Mouse (Mus musculus) fat pad, adult 2 months (tissue): ENCODE results near the gene Ramp1.

Source experiments
- DNase-seq: peaks from one replicate; pipeline ENCODE4 v3.0.0-alpha.2; 2011; ENCODE audit warnings: low read depth, low spot score; ENCODE audit errors: extremely low read depth

The Ramp1 gene

DNA sequence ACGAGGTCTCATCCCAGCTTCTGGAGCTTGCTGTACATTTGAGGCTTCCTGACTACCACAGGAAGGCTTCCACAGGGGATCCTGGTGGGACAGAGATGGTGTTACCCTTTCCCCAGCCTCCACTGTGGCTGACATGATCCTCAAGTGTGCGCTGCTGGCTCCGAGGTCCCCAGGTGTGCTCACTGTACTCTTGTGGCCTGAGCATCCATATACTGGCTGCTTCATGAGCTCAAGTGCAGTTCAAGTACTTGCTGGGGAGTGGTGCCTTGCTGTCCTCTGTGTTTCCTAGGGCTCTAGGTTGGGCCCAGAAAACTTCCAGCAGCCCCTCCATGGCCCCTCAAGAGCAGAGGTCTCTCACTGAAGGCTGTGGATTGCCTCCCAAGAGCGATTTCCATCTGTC is 14.1 kb downstream of the Ramp1 start:
- no peak for DNase-seq

DNA sequence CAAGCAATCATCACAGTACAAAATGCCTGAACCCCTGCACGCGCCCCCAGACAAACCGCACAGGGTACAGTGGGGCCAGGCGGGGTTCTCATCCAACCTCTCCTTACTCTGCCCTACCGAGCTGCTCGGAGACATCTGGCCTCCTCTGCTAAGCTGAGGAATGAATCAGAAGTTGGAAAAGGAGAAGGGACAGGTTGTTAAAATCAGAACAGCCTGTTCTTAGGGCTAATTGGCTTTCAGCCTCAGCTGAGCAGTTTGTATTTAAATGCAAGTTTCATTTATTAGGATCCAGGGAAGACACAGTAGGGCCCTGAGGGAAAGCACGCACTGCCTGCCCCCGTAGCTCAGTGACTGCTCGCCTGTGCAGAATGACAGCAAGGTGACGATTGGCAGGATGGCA is 20.2 kb downstream of the Ramp1 start:
- DNase-seq: no peak

DNA sequence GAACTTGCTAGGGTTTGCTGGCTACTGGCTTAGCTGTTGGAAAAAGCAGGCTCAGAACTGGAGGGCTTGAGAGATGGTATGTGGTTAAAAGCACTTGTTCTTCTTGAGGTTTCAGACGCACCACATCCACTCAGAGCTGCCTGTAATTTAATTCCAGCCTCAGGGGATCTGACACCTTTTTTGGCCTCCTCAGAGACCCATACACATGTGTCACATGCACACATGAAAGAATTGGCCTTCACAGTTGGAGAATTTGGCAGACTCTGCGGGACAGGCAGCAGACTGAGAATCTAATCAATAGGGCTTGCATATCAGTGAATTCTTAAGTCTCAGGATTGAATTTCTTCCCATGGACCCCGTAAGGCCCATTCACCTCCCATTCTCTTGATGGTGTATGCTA is 21.5 kb downstream of the Ramp1 start:
- DNase-seq: no peak

DNA sequence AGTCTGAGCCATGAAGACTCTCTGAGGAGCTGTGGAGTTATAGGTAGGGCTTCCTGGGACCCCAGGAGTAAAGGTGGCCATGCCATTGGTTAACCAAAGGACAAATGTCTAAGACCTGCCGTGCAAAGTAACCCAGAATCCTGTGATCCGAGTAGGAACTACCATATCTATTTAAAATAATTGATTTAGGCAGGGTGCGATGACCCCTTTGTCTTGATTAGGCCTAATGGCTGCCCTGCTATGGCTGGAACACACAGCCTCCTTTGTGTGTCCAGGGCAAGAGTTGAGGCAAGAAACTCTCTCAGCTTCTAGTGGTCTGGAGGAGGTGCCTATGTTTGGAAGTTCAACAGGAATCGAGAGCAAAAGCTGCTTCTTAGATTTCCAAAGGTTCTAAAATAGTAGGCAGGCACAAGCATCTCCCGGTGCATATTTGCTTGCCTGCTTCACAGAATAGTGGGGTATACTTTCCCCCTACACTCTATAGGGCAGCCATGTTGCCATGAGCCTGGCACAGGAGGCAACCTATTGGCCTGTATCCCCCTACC is 24.7 kb downstream of the Ramp1 start:
- no peak for DNase-seq

DNA sequence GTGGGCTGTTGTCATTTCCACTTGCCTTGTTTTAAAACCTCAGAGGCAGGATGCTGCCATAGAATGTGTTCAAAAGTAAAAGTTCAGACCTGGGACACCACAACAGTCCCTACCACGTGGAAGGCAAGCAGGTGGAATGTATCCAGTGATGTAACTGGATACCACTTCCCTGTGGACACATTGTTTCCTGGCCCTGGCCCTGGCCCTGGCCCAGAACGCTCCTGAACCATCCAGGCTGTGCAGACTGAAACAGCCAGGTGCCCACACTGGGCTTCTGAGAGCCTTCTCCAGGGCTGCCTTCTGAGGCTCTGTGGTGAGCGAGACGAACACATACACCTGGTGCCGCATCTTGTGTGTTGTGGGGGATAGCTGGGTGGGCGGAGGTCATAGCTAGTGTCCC is 26.0 kb downstream of the Ramp1 start:
- DNase-seq: no peak

DNA sequence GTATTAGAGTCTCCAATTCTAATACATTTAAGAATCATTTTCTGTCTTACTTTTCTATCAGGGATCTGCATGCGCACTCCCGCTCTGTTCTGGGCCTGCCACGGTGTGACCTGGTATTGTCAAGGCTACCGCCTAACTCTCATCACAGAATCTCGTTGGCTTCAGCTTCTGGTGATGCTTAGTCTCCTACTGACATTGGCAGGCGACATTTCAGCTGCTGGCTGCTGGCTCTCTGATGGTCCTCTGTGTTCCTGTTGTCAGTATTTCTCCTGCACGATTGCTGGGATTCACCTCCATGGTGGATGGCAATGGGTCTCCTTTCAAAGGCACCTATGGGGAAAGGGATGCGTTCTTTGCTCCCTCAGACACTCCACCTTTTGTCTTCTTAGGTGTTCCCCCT is 26.7 kb downstream of the Ramp1 start:
- no peak for DNase-seq

DNA sequence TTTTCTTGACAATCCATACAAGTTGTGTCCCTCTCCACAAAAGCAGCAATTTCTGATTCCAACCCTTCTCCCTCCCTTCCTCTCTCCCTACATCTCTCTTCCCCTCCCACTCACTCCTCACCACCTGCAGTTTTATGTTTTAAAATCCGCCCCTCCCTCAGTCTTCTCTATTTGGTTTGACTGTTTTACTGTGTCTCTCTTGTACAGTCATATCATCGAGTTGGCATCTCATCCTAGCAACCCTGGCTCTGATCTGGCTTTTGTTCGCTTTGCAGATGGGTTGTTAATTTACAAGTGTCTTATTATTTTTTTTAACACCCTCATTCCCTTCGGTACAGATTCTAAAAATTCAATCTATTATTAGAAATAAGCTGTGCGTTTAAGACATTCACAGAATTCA is 27.3 kb downstream of the Ramp1 start:
- no peak for DNase-seq

DNA sequence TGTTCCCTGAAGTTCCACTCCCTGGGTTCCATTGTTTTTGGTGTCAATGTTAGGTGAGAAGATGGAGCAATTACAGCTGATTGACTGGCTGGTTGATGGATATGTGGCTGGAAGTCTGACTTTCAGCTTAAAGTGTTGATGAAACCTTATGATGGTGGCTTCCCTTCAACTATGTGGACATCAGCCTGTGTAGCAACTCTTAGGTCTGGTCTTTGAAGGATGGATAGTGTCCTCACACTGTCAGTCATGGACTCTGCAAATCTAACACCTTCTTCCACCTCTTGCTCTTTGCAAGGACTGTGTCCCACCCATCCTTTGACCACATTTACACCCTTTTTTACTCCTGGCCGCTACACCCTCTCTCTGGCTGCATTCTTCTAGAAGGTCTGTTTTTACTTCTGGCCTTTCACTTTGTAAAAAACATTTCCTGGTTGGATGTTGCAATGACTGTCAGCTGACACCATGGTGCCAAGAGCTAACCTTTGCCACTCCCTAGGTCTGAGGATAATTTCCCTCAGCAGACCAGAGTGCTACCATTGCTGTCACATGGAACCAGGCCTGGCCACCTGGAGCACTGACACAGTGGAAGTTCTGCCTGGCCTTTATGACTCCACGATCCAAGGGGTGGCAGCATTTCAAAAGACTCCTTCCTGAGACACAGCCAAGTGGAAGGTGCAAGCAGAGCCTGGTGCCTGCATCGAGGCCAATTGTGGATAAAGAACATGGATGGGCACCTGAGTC is 27.9 kb downstream of the Ramp1 start:
- DNase-seq: no peak

DNA sequence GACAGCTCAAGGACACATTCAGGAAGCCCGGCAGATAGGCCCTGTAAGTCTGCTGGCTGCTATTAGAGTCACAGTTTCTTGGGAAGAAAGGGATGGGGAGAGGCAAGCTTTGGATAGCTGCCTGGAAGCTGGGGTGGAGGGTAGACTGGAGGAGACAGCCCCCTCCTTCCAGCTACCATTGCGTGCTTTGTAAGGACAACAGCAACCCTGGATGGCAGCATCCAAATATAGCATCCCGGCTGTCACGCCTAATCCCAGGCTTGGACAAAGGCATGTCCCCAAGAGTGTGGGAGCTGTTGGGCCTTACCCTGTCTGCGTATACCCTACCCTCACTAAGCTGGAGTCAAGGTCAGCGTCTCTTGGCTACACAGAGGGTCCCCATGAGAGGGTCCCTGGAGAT is 29.7 kb downstream of the Ramp1 start:
- DNase-seq: no peak

DNA sequence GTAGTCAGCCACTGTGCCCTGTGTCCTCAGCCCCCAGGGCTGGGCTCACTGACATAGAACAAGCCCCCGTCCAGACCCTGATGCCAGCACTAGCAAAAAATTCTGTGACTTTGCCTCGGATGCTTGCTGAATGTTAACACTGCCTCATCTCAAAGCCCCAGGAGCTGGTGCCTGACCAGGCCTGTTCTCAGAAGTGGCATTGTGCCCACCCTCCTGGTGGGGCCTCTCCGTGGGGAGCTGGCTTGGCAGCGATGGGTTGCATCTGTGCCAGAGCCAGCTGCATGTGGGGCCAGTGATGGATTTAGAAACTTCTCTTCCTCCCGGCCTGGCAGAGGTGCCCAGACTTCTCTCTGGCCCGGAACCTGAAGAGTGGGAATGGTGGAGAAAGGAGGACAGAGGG is 30.2 kb downstream of the Ramp1 start:
- no peak for DNase-seq

DNA sequence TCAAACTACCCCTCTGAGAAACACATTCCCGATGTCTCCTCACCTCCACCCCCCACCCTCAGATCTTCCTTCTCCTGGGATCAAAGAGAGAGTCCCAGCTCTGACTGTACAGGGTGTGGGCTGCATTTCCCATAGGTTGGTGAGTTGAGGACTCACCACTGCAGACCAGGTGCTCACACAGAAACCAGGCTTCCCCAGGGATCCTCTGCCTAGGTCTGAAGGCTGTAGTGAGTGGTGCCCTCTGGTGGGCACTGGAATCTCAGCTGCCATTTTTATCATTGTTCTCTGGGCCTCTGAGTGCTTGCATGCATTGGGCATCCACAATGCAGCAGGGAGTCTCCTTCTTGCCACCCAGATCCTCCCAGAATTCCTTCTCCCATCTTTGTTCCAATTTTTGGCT is 31.5 kb downstream of the Ramp1 start:
- no peak for DNase-seq

DNA sequence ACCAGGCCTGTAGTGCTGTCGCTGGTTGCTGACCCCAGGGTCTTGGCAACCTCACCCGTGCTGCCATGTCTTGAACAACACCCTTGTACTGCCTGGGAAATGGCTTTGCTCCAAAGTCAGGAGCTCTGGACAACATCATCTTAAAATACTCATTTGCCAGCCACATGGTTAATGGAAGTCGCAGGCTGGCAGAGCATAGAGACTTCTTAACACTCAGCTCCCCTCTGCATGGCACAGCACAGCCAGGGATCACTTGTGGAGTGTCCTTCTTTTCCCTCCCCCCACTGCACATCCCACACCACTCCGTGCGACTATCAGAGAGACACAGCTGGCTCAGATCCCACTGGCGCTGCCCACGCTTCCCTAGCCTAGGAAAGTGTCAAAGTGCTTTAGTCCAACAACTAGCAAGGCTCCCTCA is 32.0 kb downstream of the Ramp1 start:
- DNase-seq: no peak

DNA sequence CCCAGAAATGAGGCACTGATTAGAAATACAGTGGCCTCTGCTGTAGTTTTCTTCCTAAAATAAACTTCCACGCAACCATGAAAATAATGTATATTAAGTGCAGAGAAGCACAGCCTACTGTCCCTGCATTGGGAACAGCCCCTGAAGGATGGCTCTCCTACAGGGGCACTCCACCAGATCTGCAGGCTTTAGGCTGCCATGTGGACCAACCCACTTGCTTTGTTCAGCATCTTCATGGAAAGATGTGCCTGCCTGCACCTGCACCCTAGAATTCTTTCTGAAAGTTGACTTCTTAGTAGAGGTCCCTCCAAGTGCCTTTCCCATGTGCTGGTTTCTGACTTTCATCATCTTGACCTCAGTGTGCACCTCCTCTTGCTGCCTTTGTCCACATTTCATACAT is 35.6 kb downstream of the Ramp1 start:
- no peak for DNase-seq

DNA sequence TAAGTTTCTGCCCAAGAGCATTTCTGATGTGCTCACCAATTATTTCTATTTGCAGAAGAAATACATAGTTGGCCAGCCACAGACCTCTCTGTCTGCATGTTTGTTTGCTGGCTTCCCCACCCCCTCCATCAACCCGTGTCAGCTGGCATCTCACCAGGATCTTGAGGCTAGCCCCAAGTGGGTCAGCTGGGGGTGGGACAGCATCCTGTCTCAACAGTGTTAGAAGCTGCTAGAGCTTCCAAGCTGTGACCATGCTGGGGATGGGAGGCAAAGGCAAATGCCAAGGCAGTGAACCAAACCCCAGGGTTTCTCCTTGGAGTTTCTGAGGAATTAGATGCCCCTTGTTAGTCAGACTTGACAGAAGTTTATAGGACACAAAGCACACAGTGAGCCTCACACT is 36.4 kb downstream of the Ramp1 start:
- no peak for DNase-seq

DNA sequence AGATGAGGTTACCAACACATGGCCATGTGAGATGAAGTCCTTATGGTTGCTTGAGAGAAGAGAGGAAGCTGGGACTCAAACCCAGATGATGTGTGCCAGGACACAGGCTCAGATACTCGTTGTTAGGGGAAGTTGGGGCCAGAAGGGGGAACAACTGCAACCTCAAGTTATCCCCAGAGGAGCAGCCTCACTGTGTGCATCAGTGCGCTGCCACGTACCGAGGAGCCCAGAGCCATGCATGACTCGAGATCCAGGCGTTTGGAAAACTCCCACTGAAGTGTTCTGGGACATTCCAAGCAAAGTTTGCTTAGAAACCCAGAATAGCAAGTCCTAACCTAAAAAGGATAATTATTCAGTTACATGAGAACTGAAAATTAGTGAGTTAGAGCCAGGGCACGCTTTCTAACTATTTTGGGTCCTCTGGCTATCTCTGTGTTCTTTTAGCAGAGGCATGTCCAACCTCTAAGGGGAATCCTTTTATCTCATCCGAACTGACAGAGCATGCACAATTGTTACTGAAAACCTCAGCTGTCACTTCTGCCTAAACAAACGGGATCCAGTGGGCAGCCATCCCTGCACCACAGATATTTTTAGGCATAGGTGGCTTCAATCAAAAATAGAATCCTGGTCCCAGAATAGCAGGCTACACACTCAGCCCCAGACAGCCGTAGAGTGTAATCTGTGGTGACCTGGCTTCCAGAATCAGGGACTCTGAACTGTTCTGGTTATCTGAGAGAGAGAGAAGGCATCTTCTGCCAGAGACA is 37.1 kb downstream of the Ramp1 start:
- DNase-seq: no peak

DNA sequence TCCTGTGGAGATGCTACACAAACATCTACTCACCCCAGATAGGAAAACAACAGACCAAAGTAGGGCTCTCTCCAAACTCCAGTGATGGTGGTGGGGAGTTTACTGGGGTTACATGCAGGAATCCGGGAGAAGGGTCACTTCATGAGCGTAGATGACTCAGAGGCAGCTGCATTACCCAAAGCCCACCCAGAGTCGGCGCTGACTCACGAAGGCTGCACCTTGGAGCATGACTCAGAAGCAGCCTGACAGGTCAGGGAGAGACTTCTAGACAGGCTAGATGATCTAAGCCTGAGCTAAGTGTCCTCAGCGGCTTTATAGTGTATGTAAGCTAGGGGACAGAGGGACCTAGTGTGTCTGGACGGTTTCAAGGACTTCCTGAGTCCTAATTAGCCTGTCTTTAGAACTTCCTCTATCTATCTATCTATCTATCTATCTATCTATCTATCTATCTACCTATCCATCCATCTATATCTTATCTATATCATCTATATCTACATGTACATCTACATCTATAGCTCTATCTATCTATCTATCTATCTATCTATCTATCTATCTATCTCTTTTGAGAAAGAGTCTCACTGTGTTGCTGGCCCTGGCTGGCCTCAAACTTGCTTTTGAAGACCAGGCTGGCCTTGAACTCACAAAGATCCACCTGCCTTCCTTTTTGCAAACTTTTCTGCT is 40.2 kb downstream of the Ramp1 start:
- no peak for DNase-seq

DNA sequence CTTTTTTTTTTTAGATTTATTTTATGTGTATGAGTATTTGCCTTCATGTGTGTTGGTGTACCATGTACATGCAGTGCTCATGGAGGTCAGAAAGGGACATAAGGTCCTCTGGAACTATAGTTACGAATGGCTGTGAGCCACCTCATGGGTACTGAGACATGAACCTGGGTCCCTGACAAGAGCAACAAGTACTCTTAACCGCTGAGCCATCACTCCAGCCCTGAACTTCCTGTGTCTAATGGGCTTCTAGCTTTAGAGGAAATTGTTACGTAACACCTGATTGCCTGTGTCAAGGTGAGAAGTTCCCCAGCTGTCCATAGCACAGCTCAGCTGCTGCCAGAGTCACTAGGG is 40.7 kb downstream of the Ramp1 start:
- DNase-seq: no peak

DNA sequence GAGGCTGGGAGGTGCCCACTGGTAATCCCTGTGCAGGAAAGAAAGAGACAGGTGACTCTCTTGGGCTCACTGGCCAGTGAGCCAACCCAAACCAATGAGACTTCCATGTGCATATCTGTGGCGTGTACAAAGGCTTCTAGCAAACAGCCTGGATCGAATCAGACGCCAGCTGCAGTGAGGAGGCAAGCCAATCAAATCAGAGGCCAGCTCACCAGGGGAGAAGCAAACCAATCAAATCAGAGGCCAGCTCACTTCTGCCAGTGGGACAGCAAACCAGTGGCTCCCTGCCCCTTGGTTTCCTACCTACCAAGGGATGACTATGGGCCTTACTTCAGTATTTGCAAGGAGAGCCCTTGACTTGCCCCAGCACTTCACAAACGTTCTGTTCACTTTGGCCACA is 46.9 kb downstream of the Ramp1 start:
- no peak for DNase-seq

DNA sequence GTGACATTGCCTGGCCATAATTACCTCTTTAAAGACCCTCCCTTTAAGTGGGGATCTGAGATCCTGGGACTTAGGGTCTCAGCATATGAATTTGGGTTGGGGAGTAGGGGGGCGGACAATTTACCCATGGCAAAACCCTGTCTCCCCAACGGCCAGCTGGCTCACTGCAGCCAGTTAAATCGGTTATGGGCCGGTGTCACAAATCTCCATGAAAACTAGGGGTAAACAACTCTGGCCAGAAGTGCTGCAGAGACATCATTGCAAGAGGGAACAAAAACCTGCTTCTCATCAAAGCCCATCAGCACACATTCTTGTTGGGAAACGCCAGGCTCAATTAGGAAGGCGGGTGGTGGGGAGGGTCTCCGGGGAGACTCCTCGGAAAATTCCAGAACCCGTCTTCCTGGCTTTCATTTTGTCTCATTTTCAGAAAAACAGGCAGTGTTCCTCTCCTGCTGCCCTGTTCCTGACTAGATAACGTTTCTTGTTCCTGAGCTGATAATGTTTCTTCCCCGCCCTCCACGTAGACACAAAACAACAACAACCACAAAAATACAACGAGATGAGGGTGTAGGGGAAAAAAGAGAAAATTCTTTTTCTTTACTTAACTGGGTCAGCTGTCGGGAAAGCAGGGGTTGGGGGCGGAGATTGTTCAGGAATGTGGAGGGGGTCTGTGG is 47.9 kb downstream of the Ramp1 start:
- no peak for DNase-seq

DNA sequence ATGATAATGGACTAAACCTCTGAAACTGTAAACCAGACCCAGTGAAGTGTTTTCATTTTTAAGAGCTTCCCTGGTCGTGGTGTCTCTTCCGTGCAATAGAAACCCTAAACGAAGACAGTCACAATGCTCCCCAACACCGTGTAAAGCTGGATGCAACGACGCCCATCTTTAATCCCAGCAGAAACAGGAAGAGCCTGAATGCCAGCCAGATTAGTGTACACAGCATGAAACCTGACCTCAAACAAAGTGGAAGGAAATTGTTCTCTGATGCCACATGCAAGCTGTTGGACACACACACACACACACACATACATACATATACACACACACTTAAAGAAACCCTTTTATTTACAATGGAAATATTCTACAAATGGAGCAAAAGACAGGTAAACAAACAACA is 51.5 kb downstream of the Ramp1 start:
- DNase-seq: no peak

DNA sequence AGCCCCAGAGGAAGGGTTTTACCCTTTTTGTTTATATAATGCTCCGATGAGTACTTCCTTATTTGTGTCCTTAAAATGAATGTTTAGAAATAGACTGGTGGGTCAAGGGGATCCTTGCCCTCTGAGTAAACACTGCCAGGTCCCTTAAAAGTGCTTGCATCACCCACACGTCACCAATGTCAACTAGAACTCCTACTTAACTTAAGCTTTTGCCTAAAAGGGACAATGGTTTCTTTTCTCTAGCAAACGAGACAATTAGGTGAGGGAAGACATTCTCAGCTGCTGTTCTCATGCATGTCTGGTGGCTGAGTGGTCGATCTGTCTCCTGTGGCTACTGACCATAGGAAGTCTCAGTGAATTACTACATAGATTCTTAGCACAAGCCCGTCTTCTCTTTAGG is 52.3 kb downstream of the Ramp1 start:
- no peak for DNase-seq
